In the genomic region with DNA sequence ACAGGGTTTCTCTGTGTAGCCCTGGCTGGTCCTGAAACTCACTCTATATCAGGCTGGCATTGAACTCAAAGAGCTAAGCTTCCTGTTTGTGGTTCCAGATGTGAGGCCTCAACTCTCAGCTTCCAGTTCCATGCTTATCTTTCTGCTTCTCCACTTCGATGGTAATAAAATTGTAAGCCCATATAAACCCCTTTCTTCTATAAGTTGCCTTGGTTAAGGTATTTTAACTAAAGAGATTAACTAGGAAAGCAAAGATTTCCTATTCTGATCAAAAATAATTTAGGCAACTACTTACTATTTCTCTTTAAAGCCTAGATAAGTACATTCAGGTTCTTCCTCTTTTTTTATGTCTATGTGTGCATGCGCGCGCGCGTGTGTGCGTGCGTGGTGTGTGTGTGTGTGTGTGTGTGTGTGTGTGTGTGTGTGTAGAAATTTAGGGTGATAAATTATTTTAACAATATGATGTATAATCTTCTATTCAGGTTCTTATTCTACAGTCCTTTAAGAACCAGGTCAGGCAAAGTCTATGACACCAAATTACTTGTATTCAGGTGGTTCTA, we compare ENCODE assay signal across 22 mouse cellular contexts.
DNase-seq lines count a peak whose midpoint lies in the region; ATAC-seq and TF ChIP-seq lines count a peak whose summit lies in the region.
"Had no signal": no experiment of that assay in that cellular context is flagged by ENCODE, and none has a peak within 500 bp of the region (broad histone marks: within the 10 kb centered on the region; RNA-seq: fewer than 3 reads in every experiment).

No protein-coding gene starts in this region.

- TF ChIP-seq RAD21 in MEL (IDR thresholded peaks at IDR 0.05; ENCODE audit: low read depth, low read length) = no peak

- peak; percentile 50; the same call in 1 of the 2 replicates for ATAC-seq in granulocyte monocyte progenitor cell, adult 5-6 weeks (replicated peaks; ENCODE audit: poor library complexity, severe bottlenecking)
- ATAC-seq in forebrain, embryonic 14.5 days = no peak
- ATAC-seq in forebrain, postnatal 0 days = no peak
- ATAC-seq: CD4-positive, CD25-positive, alpha-beta regulatory T cell, adult 4 months; forebrain, embryonic 13.5 days; forebrain, embryonic 16.5 days had no signal

- no peaks in the 10 kb centered on the region; the same call in 1 of the 2 replicates for H3K79me2 ChIP-seq in MEL (ENCODE audit: control insufficient read depth, insufficient read depth, low read length, poor library complexity)

- peaks cover 0 to 25% of the 10 kb centered on the region in 2 experiments; a peak in 2 of 4 replicates for H3K36me3 ChIP-seq in MEL (ENCODE audit: control insufficient read depth in 1 of 2, insufficient read depth in 2 of 2, low read length in 2 of 2)
- H3K36me3 ChIP-seq in forebrain, embryonic 14.5 days (ENCODE audit: control insufficient read depth, insufficient read depth, low read length) = no peaks in the 10 kb centered on the region
- no peaks in the 10 kb centered on the region for H3K36me3 ChIP-seq in forebrain, postnatal 0 days (ENCODE audit: insufficient read depth)
- H3K36me3 ChIP-seq: embryonic facial prominence, embryonic 10.5 days; embryonic facial prominence, embryonic 12.5 days; G1E had no signal

- WGBS in forebrain, embryonic 14.5 days = 97% methylated on average over 8 of the region's 8 CpGs
- 99% methylated on average over 8 of the region's 8 CpGs for WGBS in forebrain, postnatal 0 days

- H3K9ac ChIP-seq in MEL (ENCODE audit: control insufficient read depth, low read depth, low read length, poor library complexity, severe bottlenecking) = no peak overlapping the region
- no peak overlapping the region for H3K9ac ChIP-seq in forebrain, embryonic 14.5 days (ENCODE audit: low read length)
- H3K9ac ChIP-seq in forebrain, postnatal 0 days = no peak overlapping the region
- H3K9ac ChIP-seq: embryonic facial prominence, embryonic 12.5 days; forebrain, embryonic 13.5 days had no signal

- no peaks in the 10 kb centered on the region for H3K27me3 ChIP-seq in MEL (ENCODE audit: control insufficient read depth in 1 of 2, insufficient read depth in 2 of 2, low read length in 2 of 2)
- no peaks in the 10 kb centered on the region for H3K27me3 ChIP-seq in forebrain, embryonic 14.5 days (replicated peaks; ENCODE audit: control insufficient read depth, insufficient read depth, low read length)
- no peaks in the 10 kb centered on the region for H3K27me3 ChIP-seq in forebrain, postnatal 0 days (ENCODE audit: insufficient read depth, low read length)
- H3K27me3 ChIP-seq: CH12.LX; embryonic facial prominence, embryonic 12.5 days; forebrain, embryonic 13.5 days had no signal

- TF ChIP-seq POLR2A in MEL (IDR thresholded peaks at IDR 0.05; ENCODE audit: control insufficient read depth in 1 of 2, insufficient read depth in 1 of 2, low read depth in 1 of 2, low read length in 2 of 2, poor library complexity in 1 of 2) = no peak

- TF ChIP-seq EP300 in MEL (IDR thresholded peaks at IDR 0.05; ENCODE audit: low read depth in 1 of 2, low read length in 2 of 2) = peak in 1 of 2 experiments; percentile 61; a peak in 2 of 4 replicates

- TF ChIP-seq CTCF in MEL (IDR thresholded peaks at IDR 0.05 in 2 of 3, conservative IDR thresholded peaks at IDR 0.05 in 1 of 3; ENCODE audit: control insufficient read depth in 1 of 3, insufficient read depth in 1 of 3, low read depth in 2 of 3, low read length in 3 of 3, poor library complexity in 1 of 3, severe bottlenecking in 1 of 3) = no peak
- TF ChIP-seq CTCF in forebrain, postnatal 0 days (IDR thresholded peaks at IDR 0.05; ENCODE audit: low read depth) = no peak

- no peak overlapping the region for H3K4me2 ChIP-seq in forebrain, embryonic 14.5 days (ENCODE audit: low read length)
- no peak overlapping the region for H3K4me2 ChIP-seq in forebrain, postnatal 0 days (ENCODE audit: low read depth)
- H3K4me2 ChIP-seq: embryonic facial prominence, embryonic 12.5 days; forebrain, embryonic 13.5 days had no signal

- no peaks in the 10 kb centered on the region for H3K9me3 ChIP-seq in MEL (replicated peaks; ENCODE audit: insufficient read depth, low read length)
- no peaks in the 10 kb centered on the region for H3K9me3 ChIP-seq in forebrain, embryonic 14.5 days (replicated peaks; ENCODE audit: control insufficient read depth, low read length)
- H3K9me3 ChIP-seq in forebrain, postnatal 0 days (ENCODE audit: low read length) = no peaks in the 10 kb centered on the region
- H3K9me3 ChIP-seq: embryonic facial prominence, embryonic 10.5 days; embryonic facial prominence, embryonic 12.5 days; forebrain, embryonic 13.5 days; G1E had no signal

- H3K27ac ChIP-seq in MEL (ENCODE audit: control insufficient read depth, low read depth, low read length) = no peak overlapping the region
- no peak overlapping the region for H3K27ac ChIP-seq in forebrain, embryonic 14.5 days (ENCODE audit: low read depth, low read length)
- H3K27ac ChIP-seq in forebrain, postnatal 0 days (ENCODE audit: low read depth, low read length) = no peak overlapping the region
- H3K27ac ChIP-seq: embryonic facial prominence, embryonic 10.5 days; embryonic facial prominence, embryonic 12.5 days; forebrain, embryonic 13.5 days had no signal

- no peak overlapping the region for H3K4me3 ChIP-seq in MEL (ENCODE audit: control insufficient read depth in 1 of 2, insufficient read depth in 1 of 2, low read depth in 2 of 2, low read length in 2 of 2)
- H3K4me3 ChIP-seq in forebrain, embryonic 14.5 days (ENCODE audit: low read depth, low read length) = no peak overlapping the region
- no peak overlapping the region for H3K4me3 ChIP-seq in forebrain, postnatal 0 days (ENCODE audit: low read depth, low read length)
- H3K4me3 ChIP-seq: embryonic facial prominence, embryonic 10.5 days; embryonic facial prominence, embryonic 12.5 days; forebrain, embryonic 13.5 days had no signal

- DNase-seq in MEL (ENCODE audit: low read depth, low spot score) = peak; percentile 71
- no peak for DNase-seq in natural killer cell, adult 2 months (ENCODE audit: low spot score in 2 of 2)
- no peak for DNase-seq in forebrain, embryonic 14.5 days (ENCODE audit: low spot score)
- no peak for DNase-seq in forebrain, postnatal 0 days
- DNase-seq: adrenal gland, adult 2 months; adrenal gland, postnatal 10 days; adrenal gland, postnatal 25 days; B cell, adult 2 months; cerebellum, adult 11 months; cerebellum, adult 18-20 months; cerebellum, adult 8-10 months; cerebellum, adult 9-11 months; cerebellum, postnatal 14 days; cerebellum, postnatal 36 days had no signal

- peaks cover 0 to 18% of the 10 kb centered on the region in 2 experiments; a peak in 3 of 4 replicates for H3K4me1 ChIP-seq in MEL (ENCODE audit: control insufficient read depth in 1 of 2, insufficient read depth in 2 of 2, low read length in 2 of 2)
- no peaks in the 10 kb centered on the region for H3K4me1 ChIP-seq in forebrain, embryonic 14.5 days (ENCODE audit: control insufficient read depth, insufficient read depth, low read length)
- H3K4me1 ChIP-seq in forebrain, postnatal 0 days (ENCODE audit: insufficient read depth) = no peaks in the 10 kb centered on the region
- H3K4me1 ChIP-seq: embryonic facial prominence, embryonic 12.5 days; forebrain, embryonic 13.5 days had no signal

TF ChIP-seq in MEL, 35 proteins besides CTCF, POLR2A, EP300 and RAD21:
- peak; percentile 21 for TF ChIP-seq POLR2AphosphoS2 (IDR thresholded peaks at IDR 0.05; ENCODE audit: low read length)
- no peak for TF ChIP-seq TCF12 (IDR thresholded peaks at IDR 0.05; ENCODE audit: low read depth, low read length)
- peak; percentile 46; the same call in 1 of the 2 replicates for TF ChIP-seq RCOR1 (IDR thresholded peaks at IDR 0.05; ENCODE audit: low read depth, low read length)
- TF ChIP-seq GATA1 (IDR thresholded peaks at IDR 0.05; ENCODE audit: low read depth, low read length) = peak; percentile 56
- TF ChIP-seq NRF1 (IDR thresholded peaks at IDR 0.05; ENCODE audit: insufficient read depth, low read depth, low read length, poor library complexity, severe bottlenecking) = peak; percentile 59; the same call in 1 of the 2 replicates
- no peak for TF ChIP-seq E2F4 (IDR thresholded peaks at IDR 0.05; ENCODE audit: borderline replicate concordance, low read depth, low read length)
- TF ChIP-seq USF2 (IDR thresholded peaks at IDR 0.05; ENCODE audit: borderline replicate concordance in 1 of 2, insufficient read depth in 1 of 2, low read depth in 1 of 2, low read length in 2 of 2) = no peak
